Mouse (Mus musculus): Measurements from ENCODE around the gene Grpel1.

Grpel1 gene

GRCm38 (mm10) chr5:36464709-36465661, at the start of gene Grpel1:
Gene Grpel1 (plus strand): TSS chr5:36464998.
- peak; percentile 99 for DNase-seq (ENCODE audit: low spot score)

- no peak for DNase-seq (ENCODE audit: low spot score)
These were observed 44.9 kb upstream of the Grpel1 start for GRCm38 (mm10) chr5:36419861-36420260.

GRCm38 (mm10) chr5:36422689-36423088, 42.1 kb upstream of the Grpel1 start:
- DNase-seq (ENCODE audit: low spot score): no peak

- DNase-seq (ENCODE audit: low spot score): no peak
These were observed 40.1 kb upstream of the Grpel1 start for GRCm38 (mm10) chr5:36424676-36425075.

DNA sequence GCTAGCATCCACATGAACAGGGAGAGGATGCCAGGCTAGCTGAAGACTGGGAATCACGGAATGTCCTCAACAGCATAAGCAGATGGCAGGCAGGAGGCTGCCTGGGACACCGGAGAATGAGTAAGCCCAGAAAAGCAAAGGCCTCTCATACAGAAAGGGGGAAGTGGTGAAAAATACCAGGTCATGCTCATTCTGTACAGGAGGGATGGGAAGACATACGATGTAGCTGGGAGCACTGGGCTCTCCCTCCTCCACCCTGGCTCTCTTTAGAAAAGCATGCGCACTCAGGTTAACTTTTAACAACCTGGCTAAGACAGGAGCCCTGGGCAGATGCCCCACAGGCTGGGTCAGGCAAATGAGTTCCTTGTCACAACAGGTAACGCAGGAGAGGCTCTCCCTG, 38.4 kb upstream of the Grpel1 start:
- peak; percentile 33 for DNase-seq (ENCODE audit: low spot score)

DNA sequence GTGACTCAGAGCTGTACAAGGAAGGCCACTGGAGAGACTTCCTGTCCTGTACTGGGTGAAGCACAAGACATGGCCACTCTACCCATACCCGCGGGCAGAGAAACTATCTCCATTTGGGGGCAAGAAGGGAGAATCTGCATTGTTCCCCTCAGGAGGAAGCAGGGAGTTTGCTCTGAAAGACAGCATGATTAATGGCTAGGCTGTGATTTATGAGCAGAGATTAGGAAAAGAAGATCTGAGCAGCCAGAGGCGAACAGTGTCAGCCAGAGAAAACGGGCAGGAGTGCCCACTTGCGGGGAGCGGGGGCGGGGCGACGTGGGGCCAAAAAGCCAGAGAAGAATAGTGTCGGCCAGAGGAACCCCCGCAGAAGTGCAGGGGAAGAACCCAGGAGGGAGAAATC, 37.0 kb upstream of the Grpel1 start:
- DNase-seq (ENCODE audit: low spot score): no peak

DNA sequence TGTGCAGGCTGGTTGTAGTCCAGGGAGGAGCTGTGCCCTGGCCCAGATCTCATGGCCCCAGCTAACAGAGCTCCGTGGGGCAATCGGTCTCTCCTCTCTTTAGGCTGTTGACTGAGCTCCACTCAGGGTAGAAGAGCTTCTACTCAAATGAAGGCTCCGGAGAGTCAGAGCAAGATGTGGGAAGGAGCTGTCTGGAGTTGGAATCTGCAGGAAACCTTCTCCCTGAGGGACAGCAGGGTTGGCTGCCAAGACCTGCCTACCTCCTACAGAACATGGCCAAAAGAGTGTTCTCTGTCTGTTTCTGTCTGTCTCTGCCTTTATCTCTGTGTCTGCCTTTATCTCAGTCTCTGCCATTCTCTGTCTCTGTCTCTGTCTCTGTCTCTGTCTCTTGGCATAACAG, 35.2 kb upstream of the Grpel1 start:
- no peak for DNase-seq (ENCODE audit: low spot score)

DNA sequence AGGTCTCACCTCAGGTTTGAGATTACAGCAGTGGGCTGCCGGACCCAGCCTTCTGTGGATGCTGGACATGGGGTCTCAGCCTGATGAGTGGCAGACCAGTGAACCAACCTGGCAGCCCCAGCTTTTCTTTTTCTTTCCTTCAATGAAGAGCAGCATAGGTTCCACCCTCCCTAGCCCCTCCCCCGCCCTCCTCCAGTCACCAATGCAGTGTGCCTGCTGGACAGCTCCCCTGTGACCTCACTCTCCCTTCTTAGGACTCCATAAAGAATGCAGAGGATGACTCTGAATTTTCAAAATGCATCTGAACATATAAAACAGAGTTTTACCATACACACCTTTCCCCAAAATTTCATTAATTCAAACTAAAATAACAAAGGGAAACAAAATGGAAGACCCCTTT, 33.1 kb upstream of the Grpel1 start:
- no peak for DNase-seq (ENCODE audit: low spot score)

DNA sequence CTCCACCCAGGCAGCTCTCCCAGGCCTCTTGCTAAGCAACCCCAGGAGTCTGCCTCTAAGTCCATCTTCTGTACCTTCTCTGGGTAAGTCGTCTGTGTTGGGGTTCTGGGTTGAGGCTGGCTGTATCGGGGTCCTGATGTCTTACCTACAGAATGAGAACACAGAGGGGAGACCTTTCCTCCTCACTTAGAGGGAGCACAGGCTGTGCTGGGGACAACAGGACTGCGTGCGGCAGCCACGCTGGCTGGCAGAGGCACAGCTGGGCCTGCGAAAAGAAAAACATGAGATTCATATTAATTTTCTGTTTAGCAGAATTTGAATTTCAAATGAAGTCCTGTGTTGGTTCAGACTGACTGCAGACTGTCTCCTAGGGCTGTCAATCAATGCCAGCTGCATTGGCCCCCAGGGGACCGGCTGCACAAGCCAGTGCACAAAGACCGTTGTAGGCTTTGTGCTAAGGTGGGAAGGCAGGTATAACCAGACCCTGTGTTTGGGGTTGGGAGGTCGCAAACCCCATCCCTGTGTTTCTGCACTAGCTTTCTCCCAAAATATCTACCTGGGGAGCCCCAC, 30.3 kb upstream of the Grpel1 start:
- no peak for DNase-seq (ENCODE audit: low spot score)

- DNase-seq (ENCODE audit: low spot score): no peak
These were observed 27.9 kb upstream of the Grpel1 start for GRCm38 (mm10) chr5:36436858-36437257.

DNA sequence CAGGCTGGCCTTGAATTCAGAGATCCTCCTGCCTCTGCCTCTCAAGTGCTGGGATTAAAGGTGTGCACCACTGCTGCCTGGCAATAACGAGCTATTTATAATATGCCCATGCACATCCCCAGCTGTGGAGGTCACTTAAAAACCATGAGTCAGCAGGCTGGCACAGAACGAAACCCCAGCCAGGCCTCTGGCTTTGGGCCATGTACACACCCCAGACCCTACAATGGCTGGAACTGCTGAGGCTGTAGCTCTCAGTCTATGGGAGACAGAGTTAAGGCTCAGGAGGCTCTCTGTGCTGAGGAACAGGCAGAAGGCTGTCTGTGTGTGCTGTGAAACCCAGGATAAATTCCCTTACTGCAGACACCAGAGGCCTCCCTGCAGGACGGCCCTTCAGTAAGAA, 24.1 kb upstream of the Grpel1 start:
- no peak for DNase-seq (ENCODE audit: low spot score)

GRCm38 (mm10) chr5:36444611-36445010, 20.2 kb upstream of the Grpel1 start:
- DNase-seq (ENCODE audit: low spot score): no peak

- DNase-seq (ENCODE audit: low spot score): no peak
These were observed 19.8 kb upstream of the Grpel1 start for GRCm38 (mm10) chr5:36445028-36445427.

- no peak for DNase-seq (ENCODE audit: low spot score)
These were observed 18.5 kb upstream of the Grpel1 start for GRCm38 (mm10) chr5:36446166-36446890.

- DNase-seq (ENCODE audit: low spot score): no peak
These were observed 16.9 kb upstream of the Grpel1 start for GRCm38 (mm10) chr5:36447872-36448271.

DNA sequence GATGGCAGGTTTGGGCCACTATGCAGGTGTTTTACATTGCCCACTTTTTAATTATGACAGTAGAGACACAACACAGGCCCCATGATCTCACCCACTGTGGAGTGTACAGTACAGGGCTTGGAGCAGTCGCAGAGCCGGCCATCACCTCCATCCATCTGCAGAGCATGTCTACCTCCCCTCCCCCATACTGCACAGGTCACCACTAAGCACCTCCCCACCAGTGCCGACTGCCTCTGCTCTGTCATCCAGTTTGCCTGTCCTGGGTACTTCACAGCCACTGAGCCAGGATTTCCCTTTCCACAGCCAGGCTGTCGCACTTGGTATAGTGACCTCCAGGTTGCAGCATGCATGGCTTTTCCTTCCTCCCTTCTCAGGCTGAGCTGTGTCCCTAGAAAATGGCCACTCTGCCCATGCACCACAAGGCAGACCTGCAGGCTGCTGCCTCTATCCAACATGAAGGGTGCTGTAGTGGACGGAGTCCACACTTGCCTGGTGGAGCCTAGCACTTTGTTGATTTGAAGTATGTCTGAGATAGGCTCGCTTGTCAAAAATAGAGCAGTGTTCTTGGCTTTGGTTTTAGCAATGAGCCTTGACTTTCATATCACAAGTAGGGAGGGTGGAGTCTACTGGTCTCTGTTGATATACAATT, 15.0 kb upstream of the Grpel1 start:
- DNase-seq (ENCODE audit: low spot score): no peak

GRCm38 (mm10) chr5:36451119-36451518, 13.7 kb upstream of the Grpel1 start:
- DNase-seq (ENCODE audit: low spot score): no peak

GRCm38 (mm10) chr5:36451872-36452389, 12.9 kb upstream of the Grpel1 start:
- DNase-seq (ENCODE audit: low spot score): no peak

GRCm38 (mm10) chr5:36452821-36453220, 12.0 kb upstream of the Grpel1 start:
- no peak for DNase-seq (ENCODE audit: low spot score)

GRCm38 (mm10) chr5:36457706-36458105, 7.1 kb upstream of the Grpel1 start:
- no peak for DNase-seq (ENCODE audit: low spot score)

- DNase-seq (ENCODE audit: low spot score): no peak
These were observed 5.9 kb upstream of the Grpel1 start for GRCm38 (mm10) chr5:36458926-36459325.

DNA sequence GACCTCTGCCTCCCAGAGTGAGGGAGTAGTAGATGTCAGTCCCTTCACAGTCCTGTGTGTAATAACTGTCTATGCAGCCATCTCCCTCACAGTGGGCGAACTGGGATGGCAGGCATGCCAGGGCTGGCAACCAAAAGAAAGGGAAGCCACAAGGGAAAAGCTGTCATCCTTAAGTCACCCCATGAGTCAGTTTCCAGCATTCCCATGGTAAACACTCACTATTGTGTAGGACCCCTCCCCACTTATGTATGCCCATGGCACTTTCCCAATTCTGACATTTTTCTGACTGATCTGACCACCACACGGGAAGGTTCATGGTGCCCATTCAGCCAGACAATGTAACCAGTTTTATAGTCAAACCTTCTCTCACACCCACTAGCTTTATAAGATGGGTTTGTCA, 4.1 kb upstream of the Grpel1 start:
- DNase-seq (ENCODE audit: low spot score): no peak
